Mouse (Mus musculus) liver, postnatal 0 days (tissue): Measurements from ENCODE around the gene Tfcp2.

Experiments used
- CTCF ChIP-seq: sonication (generic); IDR thresholded peaks from 2 replicates; pipeline ENCODE4 v1.5.1; 2016; ENCODE audit warnings: antibody characterized with exemption, low read depth
- EP300 ChIP-seq: IDR thresholded peaks from 2 replicates; pipeline ENCODE4 v1.6.1; 2016; ENCODE audit warnings: antibody characterized with exemption, low read depth, mild to moderate bottlenecking

DNA sequence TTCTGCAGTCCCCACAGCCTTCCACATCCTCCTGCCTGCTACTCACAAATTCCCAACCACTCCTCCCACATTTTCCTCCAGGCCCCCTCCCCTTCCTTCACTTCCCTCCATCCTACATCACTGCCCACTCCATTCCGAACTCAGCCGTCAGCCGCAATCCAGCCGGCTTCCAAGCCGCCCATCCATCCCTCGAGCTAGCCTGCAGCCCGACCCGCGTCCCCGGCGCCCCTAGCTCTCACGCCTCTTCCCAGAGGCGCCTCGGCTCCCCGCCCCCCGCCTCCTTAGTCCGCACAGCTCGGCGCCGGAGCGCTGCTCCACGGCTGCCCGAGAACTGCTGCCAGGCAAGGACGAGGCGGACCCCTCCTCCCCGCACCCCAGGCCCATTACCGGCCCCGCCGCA lies 57.2 kb downstream of the Tfcp2 start:
- TF ChIP-seq EP300 (no peak), CTCF (no peak)
